ENCODE assay signal across 9 mouse cellular contexts in the genomic region with DNA sequence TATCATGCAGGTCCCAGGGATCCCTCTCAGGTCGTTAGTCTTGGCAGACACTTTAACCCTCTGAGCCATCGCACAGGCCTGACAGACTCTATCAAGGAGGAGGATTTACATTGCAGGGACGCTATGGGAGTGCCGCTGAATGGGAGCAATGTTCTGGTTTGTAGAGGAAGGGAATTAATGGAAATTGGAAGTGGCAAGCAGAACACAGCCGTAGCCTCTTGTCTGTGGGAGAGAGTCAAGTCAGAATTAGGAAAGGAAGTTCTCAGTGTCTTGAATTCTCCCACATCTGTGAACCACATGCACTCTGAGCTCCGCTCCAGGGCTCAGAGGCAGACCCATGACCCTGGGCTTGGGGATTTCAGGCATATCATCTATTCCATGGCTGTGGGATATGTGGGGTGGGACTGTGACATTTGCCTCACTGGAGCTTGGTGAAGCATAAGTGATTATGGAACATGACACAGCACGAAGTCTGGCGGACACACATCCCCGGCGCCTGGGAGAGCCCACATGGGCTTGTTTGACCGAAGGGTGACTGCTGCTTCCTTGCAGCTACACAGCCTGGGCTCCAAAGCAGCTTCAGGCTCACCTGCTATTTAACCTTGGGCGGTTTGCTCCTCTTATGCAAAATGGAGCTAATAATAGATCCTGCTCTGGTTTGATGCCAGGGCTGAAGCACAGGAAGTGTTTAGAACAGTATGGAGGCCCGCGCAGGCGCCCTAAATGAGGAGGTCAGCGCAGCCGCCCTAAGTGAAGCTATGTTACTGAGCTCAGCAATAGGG.
DNase-seq lines count a peak whose midpoint lies in the region.
"Had no signal": no experiment of that assay in that cellular context is flagged by ENCODE, and none has a peak within 500 bp of the region (broad histone marks: within the 10 kb centered on the region; RNA-seq: fewer than 3 reads in every experiment).

No protein-coding gene starts in this region.

- intact Hi-C loops in heart, postnatal 14 days (cut with DNase I): no loop called here
- intact Hi-C loops in left cerebral cortex, postnatal 4 days (cut with DNase I): no loop called here

- DNase-seq in ZHBTc4 (ENCODE audit: low read depth, low spot score): peak; percentile 63
- DNase-seq in embryo, embryonic 10 days (ENCODE audit: low spot score): peak; percentile 40
- DNase-seq in heart, postnatal 14 days: peak; percentile 42 to 68
- DNase-seq in neural tube, embryonic 10.5 days (ENCODE audit: extremely low spot score, low spot score): peak; percentile 33
- DNase-seq in c-Kit-positive CD71-positive TER-119-positive erythroid progenitor cells, embryonic 14.5 days (ENCODE audit: low spot score): no peak
- DNase-seq in lung, adult 18-20 months: no peak
- no peak for DNase-seq in left cerebral cortex, postnatal 4 days
- no peak for DNase-seq in adrenal gland, adult 8-10 months
- DNase-seq: adrenal gland, postnatal 14 days had no signal

Comparison
In these comparisons a context has a peak if more than half of its experiments do, and no peak if none do; other contexts are left out.
1. DNase-seq: peak in ZHBTc4 (single experiment), embryo, embryonic 10 days (single experiment), heart, postnatal 14 days (2 of 2) and neural tube, embryonic 10.5 days (single experiment); none in c-Kit-positive CD71-positive TER-119-positive erythroid progenitor cells, embryonic 14.5 days (single experiment), lung, adult 18-20 months (0 of 2), left cerebral cortex, postnatal 4 days (single experiment) and adrenal gland, adult 8-10 months (single experiment).